Mouse (Mus musculus) right cerebral cortex, adult 2 months (tissue): ENCODE data around the gene Gm572.

Experiments
- DNase-seq, 2 experiments: peaks; one replicate each; pipeline ENCODE4 v3.0.0; 2021 to 2022; ENCODE audit warnings: low spot score in 2 of 2

Gm572 gene

GRCm38 (mm10) chr4:148625756-148626622 is 17.1 kb upstream of the Gm572 start:
- no peak for DNase-seq

GRCm38 (mm10) chr4:148626623-148627185 is 16.4 kb upstream of the Gm572 start, which contains the start of gene Tardbp:
Gene Tardbp, minus strand, starts transcription at chr4:148627019.
- DNase-seq, result peak; percentile 93 to 95

- DNase-seq, result no peak
These were observed 15.9 kb upstream of the Gm572 start for GRCm38 (mm10) chr4:148627246-148627645.

- no peak for DNase-seq
These were observed 11.0 kb upstream of the Gm572 start for GRCm38 (mm10) chr4:148632013-148632692.

- DNase-seq, result no peak
These were observed 9.6 kb upstream of the Gm572 start for GRCm38 (mm10) chr4:148633395-148634061.

- no peak for DNase-seq
These were observed 7.8 kb upstream of the Gm572 start for GRCm38 (mm10) chr4:148635309-148635708.

GRCm38 (mm10) chr4:148638302-148638701 is 4.8 kb upstream of the Gm572 start:
- DNase-seq, result no peak

GRCm38 (mm10) chr4:148639455-148639854 is 3.7 kb upstream of the Gm572 start:
- DNase-seq, result no peak

- no peak for DNase-seq
These were observed 2.0 kb upstream of the Gm572 start for GRCm38 (mm10) chr4:148641121-148641520.

GRCm38 (mm10) chr4:148644157-148644511 is 1.0 kb downstream of the Gm572 start:
- DNase-seq, result peak; percentile 57 to 69

GRCm38 (mm10) chr4:148644926-148645325 is 1.8 kb downstream of the Gm572 start:
- no peak for DNase-seq

- DNase-seq, result peak; percentile 47 to 65
These were observed 3.5 kb downstream of the Gm572 start for GRCm38 (mm10) chr4:148646616-148647015.

- DNase-seq, result no peak
These were observed 6.2 kb downstream of the Gm572 start for GRCm38 (mm10) chr4:148649309-148649708.

GRCm38 (mm10) chr4:148651045-148651444 is 7.9 kb downstream of the Gm572 start:
- DNase-seq, result no peak

GRCm38 (mm10) chr4:148654701-148655398 is 11.7 kb downstream of the Gm572 start:
- no peak for DNase-seq

- no peak for DNase-seq
These were observed 13.7 kb downstream of the Gm572 start for GRCm38 (mm10) chr4:148656691-148657258.

GRCm38 (mm10) chr4:148657776-148658175 is 14.7 kb downstream of the Gm572 start:
- DNase-seq, result no peak

GRCm38 (mm10) chr4:148660174-148660573 is 17.1 kb downstream of the Gm572 start:
- no peak for DNase-seq

GRCm38 (mm10) chr4:148662168-148662965 is 19.2 kb downstream of the Gm572 start:
- DNase-seq, result peak; percentile 69 to 70

- no peak for DNase-seq
These were observed 20.2 kb downstream of the Gm572 start for GRCm38 (mm10) chr4:148663326-148663725.
